Mouse (Mus musculus) C2C12 (cell line): ENCODE measurements around the gene Traf3ip1.

ENCODE experiments used
- CTCF ChIP-seq: IDR thresholded peaks from one replicate; pipeline ENCODE4 v1.5.1; 2011; ENCODE audit not compliant: control insufficient read depth, insufficient read depth, insufficient read length
- MAX ChIP-seq: IDR thresholded peaks from one replicate; pipeline ENCODE4 v1.6.1; 2011; ENCODE audit warnings: mild to moderate bottlenecking, control low read depth
- MYOD1 ChIP-seq: IDR thresholded peaks from one replicate; pipeline ENCODE4 v1.6.1; 2011; ENCODE audit warnings: low read depth; ENCODE audit not compliant: control insufficient read depth, insufficient read length

DNA sequence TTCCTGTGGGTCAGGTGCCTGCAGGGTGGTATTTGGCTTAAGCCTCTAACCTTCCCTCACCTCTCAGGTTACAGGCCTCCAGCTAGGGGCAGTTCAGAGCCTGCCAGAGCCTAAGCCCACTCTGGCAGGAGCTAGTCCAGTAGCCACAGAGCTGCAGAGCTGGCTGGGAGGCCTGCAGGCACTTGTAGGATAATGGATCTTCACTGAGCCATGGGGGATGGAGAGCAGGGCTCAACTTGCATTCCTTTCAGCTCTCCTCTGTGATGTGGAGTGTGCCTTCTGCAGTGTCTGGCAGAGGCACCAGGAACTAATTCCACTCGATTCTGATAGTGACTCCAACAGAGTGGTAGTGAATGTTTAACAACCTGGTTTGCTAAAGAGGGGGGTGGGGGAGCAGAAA, 29.2 kb upstream of the Traf3ip1 start:
- no peak for TF ChIP-seq CTCF
- TF ChIP-seq MYOD1: no peak
- no peak for TF ChIP-seq MAX
